Mouse (Mus musculus) R1 (cell line): ENCODE data around the gene Pi4ka.
A peak's percentile ranks its signal among the peaks of the same experiment; 100 is the strongest.

Source experiments
- DNase-seq: peaks from one replicate; pipeline ENCODE4 v3.0.0-alpha.2; 2018; ENCODE audit warnings: low read depth, low spot score

Gene Pi4ka

GRCm38 (mm10) chr16:17336089-17336488 is 70.0 kb downstream of the Pi4ka start:
- DNase-seq, result no peak

DNA sequence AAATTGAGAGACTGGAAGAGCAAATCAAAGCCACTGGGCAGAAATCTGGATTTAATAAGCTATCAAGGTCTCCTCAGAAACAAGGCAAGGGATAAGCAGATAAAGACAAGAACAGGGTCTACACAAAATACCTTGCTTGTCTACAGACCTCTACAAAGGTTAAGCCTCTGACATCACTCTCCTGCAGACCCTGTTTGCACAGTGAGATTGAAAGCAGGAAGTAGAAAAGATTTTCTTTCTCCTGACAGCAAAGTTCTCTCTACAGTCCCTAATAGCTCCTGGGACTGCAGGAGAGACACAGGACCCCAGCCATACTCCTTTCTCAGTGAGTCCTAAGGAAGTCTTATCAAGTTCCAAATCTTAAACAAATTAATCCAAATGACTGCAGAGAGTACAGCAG is 71.5 kb downstream of the Pi4ka start:
- DNase-seq, result no peak

DNA sequence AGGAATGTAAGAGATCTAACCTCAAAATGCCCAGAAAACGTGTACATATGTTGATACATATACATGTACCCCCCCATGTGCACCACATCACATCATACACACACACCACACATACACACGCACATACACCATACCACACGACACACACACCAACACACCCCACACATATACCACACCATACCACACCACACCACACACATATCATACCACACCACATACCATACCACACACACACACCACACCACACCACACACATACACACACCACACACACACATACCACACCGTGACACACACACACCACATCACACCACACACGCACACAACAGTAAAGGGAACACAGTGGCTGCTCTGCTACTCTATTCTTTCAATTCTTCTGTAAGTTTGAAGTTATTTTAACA is 74.3 kb downstream of the Pi4ka start:
- DNase-seq, result no peak

DNA sequence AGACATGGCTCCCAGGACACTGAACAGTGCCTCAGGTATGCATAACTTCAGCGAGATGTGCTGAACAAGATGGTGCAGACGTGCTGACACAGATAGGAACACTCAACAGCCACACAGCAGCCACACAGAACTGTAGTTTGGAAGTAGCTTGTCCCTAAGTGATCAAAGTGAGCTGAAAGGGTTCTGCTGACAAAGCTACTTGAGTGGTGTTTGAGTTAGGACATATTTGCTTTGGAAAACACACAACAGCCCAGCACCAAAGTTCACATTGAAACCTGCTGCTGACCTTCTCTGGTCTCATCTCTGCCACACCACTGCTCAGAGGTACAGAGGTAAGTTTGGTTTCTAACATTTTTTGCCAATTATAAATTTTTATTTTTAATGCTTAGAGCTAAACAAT is 75.0 kb downstream of the Pi4ka start, which contains the start of gene Serpind1:
Serpind1 (plus strand) TSS at position 256 of the 400 bp plus-strand sequence.
- no peak for DNase-seq

DNA sequence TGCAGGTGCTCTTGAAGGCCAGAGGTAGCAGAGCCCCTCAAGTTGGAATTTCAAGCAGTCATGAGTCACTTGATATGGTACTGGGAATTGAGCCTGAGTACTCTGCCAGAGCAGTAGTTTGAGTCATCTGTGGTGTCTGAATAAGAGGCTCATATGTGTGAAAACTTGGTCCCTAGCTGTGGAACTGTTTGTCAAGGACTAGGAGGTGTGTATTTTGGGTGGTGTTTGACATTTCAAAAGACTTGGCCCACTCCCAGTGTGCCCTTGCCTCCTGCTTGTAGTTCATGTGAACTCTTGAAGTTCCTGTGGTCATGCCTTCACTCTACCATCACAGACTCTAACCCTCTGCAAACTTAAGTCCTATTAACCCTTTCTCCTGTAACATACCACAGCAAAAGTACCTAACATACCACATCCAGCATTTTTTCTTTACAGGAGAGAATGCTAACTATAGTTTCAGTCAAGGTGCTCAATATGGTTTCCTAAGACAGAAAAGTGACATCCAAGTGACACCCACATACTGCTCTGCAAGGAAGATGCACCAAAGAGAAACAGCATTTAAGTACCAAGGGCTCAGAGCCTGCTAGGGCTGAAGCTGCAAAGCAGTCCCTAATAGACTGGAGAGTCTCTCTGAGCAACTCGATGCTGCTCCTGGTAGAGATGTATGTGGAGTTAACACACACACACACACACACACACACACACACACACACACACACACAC is 76.1 kb downstream of the Pi4ka start:
- no peak for DNase-seq

DNA sequence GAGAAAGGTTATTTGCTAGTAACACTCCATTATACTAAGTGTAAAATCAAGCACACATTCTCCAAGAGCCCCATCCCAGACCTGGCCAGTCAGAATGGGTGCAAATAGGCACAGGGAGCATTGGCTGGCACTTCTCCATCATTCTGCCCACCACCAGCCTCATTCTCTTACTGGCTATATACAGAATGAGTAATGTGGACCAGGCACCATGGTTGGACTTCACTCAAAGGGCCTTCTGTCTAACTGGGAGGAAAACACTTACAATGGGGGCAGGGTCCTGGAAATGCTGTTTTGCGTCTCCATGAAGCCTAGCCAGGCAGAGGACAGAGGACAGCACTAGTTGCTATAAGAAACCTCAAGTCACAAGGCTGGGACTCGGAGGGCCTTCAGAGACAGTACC is 80.0 kb downstream of the Pi4ka start:
- no peak for DNase-seq

GRCm38 (mm10) chr16:17324745-17325144 is 81.4 kb downstream of the Pi4ka start:
- DNase-seq, result no peak

DNA sequence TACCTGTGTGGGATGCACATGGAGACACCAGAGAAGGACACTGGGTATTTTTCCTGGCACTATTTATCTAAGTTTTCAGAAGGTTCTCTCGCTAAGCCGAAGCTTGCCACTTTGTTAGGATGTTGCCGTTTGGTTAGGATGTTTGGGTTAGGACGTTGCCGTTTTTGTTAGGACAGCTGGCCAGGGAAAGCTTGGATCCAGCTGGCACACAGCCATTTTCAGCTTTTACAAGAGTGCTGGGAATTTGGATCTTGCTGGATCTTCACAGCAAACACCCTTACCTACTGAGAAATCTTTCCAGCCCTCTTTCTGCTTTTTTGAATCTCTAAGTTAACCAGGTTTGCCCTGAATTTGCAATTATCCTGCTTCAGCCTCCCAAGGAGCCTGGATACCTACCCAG is 84.6 kb downstream of the Pi4ka start:
- no peak for DNase-seq

DNA sequence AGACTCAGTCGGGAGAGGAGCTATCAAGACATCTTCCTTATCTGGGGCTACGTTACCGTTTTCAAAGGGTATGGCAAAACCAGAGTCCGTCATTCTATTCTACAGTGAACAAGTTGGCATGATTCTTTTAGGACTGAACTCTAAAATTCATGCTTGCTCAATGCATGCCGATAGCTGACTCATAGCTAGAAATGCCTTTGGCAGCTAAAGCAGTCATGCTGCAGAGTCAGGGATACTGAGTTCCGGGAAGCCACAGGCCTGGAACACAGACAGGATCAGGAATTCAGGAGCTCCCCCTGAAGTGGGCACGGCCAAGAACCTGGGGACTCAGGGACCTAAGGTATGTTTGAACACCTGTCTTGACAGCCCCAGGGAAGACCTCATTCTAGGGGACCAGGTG is 89.6 kb downstream of the Pi4ka start:
- no peak for DNase-seq

DNA sequence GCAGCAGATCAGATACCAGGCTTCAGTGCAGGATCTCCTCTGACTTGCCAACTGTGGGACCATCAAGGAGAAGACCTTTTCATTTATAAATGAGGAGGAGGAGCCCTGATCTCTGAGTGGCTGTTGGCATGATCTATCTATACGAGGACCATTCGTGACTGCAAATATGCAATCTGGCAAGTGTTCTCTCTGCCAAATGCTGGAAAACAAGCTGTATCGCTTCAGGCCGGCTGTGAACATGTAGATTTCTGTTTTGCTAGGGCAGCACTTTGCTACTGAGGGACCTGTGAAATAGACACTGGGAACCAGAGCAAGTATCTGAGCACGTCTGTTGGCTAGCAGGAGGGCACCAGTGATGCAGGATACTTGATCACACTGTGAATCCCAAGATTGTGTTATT is 93.6 kb downstream of the Pi4ka start:
- DNase-seq, result no peak

DNA sequence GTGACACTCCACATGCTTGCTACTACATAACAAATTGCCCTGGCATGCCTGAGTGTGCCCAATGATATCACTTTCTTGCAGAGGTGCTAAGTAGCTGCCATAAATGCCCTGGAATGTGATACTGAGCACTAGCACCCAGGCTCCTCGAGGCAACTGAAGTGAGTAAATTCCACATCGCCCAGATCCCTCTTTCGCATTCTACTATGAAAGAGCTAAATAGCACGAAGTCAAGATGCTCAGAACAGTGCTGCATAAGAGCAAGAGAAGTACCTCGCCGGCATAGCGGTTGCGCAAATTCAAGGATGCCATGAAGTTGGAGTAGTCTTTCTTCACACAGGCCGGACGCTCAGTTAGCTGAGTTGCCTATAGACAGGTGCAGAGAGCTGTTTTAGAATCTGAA is 97.1 kb downstream of the Pi4ka start:
- DNase-seq, result no peak

GRCm38 (mm10) chr16:17307461-17307860 is 98.7 kb downstream of the Pi4ka start:
- no peak for DNase-seq

GRCm38 (mm10) chr16:17303521-17304245 is 102.4 kb downstream of the Pi4ka start:
- DNase-seq, result no peak

DNA sequence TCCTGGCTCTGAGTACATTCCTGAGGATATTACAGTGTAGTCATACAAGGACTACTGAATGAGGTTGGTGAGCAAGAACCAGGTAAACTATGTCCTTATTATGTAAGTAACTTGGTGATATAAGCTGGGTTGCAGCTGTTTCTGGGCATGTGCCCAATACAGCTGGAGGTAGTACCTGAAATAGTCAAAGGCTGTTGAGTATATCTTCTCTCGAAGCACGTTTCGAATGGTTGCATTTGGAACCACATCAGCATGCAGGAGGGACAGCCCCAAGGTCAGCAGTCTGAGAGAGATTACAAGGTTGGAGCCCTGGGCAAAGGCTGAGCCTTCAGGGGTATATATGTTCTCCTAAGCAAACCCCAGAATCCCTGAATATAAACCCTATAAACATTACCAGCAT is 105.3 kb downstream of the Pi4ka start:
- DNase-seq, result no peak

DNA sequence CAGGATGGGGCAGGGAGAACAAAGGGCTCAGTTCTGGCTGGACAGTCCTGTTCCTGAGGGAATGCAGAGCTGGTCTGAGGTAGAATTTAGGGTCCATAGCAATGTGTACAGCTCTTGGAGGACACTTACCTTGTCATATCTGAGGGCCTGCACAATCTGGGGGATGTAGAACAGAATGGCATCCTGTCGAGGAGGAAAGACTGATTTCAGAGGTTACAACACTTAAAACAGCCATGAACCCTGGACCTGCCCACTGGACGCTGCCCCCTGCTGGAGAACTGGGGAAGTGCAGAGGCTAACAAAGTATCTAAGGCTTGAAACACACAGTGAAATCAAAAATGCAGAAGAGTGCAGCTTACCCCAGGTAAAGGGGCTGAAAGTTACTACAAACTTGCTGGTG is 113.4 kb downstream of the Pi4ka start:
- peak; percentile 72 for DNase-seq

DNA sequence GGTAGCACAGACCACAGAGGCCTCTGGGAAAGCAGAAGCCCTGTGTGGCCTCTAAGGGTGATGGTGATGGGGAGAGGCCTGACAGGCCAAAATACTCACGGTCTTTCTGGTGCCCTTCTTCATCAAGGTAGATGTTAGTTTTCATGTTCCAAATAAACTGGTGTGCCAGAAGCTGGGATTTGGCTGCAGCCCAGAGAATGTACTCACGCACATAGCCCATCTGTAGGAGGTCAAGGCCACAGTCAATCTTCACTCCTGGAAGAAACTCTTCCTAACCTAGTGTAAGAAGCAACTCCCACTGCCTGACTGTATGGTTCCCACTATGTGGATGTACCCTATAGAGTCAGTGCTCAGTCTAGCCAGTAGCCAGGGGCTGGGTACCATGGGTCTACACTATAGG is 115.1 kb downstream of the Pi4ka start:
- DNase-seq, result no peak

GRCm38 (mm10) chr16:17287103-17287502 is 119.0 kb downstream of the Pi4ka start:
- DNase-seq, result no peak

DNA sequence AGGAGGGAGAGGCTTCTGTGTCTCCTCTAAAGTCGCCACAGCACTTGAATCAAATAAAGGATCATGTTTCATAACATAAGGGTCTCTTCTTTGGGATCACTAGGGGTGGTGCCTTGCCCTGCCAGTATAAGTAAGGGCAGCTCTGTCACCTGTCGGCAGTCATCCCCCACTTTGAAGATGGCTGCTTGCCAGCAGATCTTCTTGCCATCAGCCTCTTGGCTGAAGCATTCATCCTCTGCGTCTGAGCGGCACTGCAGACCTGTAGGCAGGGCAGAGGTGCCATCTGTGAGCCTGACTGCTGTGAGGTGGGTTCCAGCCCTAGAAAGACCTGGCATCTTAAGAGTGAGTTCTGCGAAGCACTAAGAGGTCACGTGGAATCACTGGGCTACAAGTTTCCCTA is 123.0 kb downstream of the Pi4ka start:
- no peak for DNase-seq

DNA sequence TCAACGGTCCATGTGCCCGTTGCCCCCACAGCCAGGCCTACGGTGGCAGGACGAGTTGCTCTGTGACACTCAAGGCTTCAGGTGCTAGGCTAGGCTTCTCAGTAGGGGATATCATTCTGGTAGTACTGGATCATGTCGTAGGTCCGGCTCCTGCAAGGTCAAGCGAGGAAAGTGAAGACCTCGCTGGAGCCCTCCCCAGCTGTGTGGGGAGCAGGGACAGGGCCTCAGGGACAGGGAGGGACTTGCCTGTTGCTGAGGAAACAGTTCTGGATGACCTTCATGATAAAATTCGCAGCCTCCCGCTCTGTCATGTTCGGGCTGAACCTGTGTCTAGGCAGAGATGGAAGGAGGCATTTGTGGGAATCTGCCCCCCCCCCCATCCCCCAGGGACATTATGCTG is 125.6 kb downstream of the Pi4ka start:
- DNase-seq, result no peak

- DNase-seq, result peak; percentile 47
These were observed 128.5 kb downstream of the Pi4ka start for GRCm38 (mm10) chr16:17277342-17278211.

- DNase-seq, result peak; percentile 97
These were observed 129.7 kb downstream of the Pi4ka start for GRCm38 (mm10) chr16:17276164-17277151.
